Mouse (Mus musculus) intestine, postnatal 0 days (tissue): ENCODE data around the gene Pigm. TPM values are rescaled to one million over a fixed set of nuclear protein-coding genes. Genes with fewer than 3 reads are reported as not detected.

ENCODE experiments used
- ATAC-seq: fragments of 200-750 bp; cut with Nextera tagmentation; 2 replicates; pipeline ENCODE4 v1.8.0; 2017; ENCODE audit warnings: mild to moderate bottlenecking, moderate TSS enrichment, moderate library complexity
- H3K27ac ChIP-seq: fragments of 300-500 bp; sonication (generic); 2 replicates; pipeline ENCODE4 v1.5.1; 2014; ENCODE audit warnings: mild to moderate bottlenecking, low read depth, low read length, moderate library complexity
- H3K27me3 ChIP-seq: fragments of 300-500 bp; sonication (generic); replicated peaks from 2 replicates; pipeline ENCODE4 v1.6.1; 2014; ENCODE audit warnings: low read length, mixed read lengths; ENCODE audit not compliant: control insufficient read depth, insufficient read depth
- H3K36me3 ChIP-seq: fragments of 300-500 bp; sonication (generic); 2 replicates; pipeline ENCODE4 v1.6.1; 2014; ENCODE audit warnings: mild to moderate bottlenecking, moderate library complexity; ENCODE audit not compliant: control insufficient read depth, insufficient read depth
- H3K4me1 ChIP-seq: fragments of 300-500 bp; sonication (generic); replicated peaks from 2 replicates; pipeline ENCODE4 v1.6.1; 2014; ENCODE audit warnings: antibody characterized with exemption, low read length, mixed read lengths; ENCODE audit not compliant: control insufficient read depth, insufficient read depth
- H3K4me2 ChIP-seq: fragments of 300-500 bp; sonication (generic); replicated peaks from 2 replicates; pipeline ENCODE4 v1.6.1; 2014; ENCODE audit warnings: low read depth, mild to moderate bottlenecking, moderate library complexity
- H3K4me3 ChIP-seq: fragments of 300-500 bp; sonication (generic); 2 replicates; pipeline ENCODE4 v1.5.1; 2014; ENCODE audit warnings: low read depth, low read length
- H3K9ac ChIP-seq: fragments of 300-500 bp; sonication (generic); 2 replicates; pipeline ENCODE4 v1.6.1; 2014; ENCODE audit warnings: mild to moderate bottlenecking, low read depth, low read length
- H3K9me3 ChIP-seq: fragments of 300-500 bp; sonication (generic); 2 replicates; pipeline ENCODE4 v1.6.1; 2016; ENCODE audit warnings: mixed run types; ENCODE audit not compliant: control insufficient read depth
- CTCF ChIP-seq: sonication (generic); IDR thresholded peaks from 2 replicates; pipeline ENCODE4 v1.5.1; 2016; ENCODE audit warnings: low read depth, mild to moderate bottlenecking, control low read depth, antibody characterized with exemption, moderate library complexity
- WGBS: fragments of 180-500 bp; shearing (Covaris S2); extraction: QIAGEN DNeasy Blood & Tissue Kit; methylation state at CpG from one replicate; pipeline ENCODE4 v1.1.7; 2014; 5-methylcytosine and 5-hydroxymethylcytosine counted together
- polyA plus RNA-seq: library from polyadenylated mRNA; unstranded; fragments of >200 nt; fragmentation: Nextera tagmentation; extraction: Ambion mirVana; gene quantifications from 2 replicates; pipeline ENCODE4 v1.2.1, GENCODE M21; 2015

Pigm gene
- polyA plus RNA-seq, 1 experiment from 2014 or later = 4.3 TPM

DNA sequence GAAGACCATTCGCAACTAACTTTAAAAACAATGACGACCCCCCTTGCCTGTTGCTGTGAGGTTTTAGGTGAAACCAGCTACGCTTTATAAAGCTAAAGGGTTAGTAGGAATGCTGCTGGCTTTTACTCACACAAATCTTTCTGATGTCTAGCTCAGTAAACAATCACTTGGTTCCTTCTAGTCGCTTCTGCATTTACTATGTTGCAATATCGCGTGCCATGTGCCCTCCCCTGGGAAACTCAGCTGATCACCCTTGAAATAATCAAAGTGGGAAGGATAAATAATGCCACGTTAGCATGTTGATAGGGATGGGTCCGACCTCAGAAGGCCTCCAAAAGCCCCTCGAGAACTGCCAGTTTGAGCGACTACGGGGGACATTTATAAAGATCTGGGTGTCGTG, 29.0 kb upstream of the Pigm start:
- WGBS = 81% methylated on average over 12 of the region's 12 CpGs
- H3K27ac ChIP-seq = no peak overlapping the region
- no peak overlapping the region for H3K4me3 ChIP-seq

GRCm38 (mm10) chr1:172349504-172349903, 26.8 kb upstream of the Pigm start:
- Histone ChIP-seq H3K9ac (no peak overlapping the region), H3K27me3 (peaks cover 13% of the 10 kb centered on the region; the same call in 1 of the 2 replicates), H3K4me1 (no peaks in the 10 kb centered on the region), H3K4me2 (no peak overlapping the region), H3K36me3 (no peaks in the 10 kb centered on the region), H3K27ac (no peak overlapping the region), H3K9me3 (no peaks in the 10 kb centered on the region), H3K4me3 (no peak overlapping the region)
- TF ChIP-seq CTCF = no peak
- 76% methylated on average over 5 of the region's 5 CpGs for WGBS
- no peak for ATAC-seq

More for the DNA sequence above, 29.0 kb upstream of the Pigm start:
- no peak for ATAC-seq
- H3K27me3 ChIP-seq = peaks cover 14% of the 10 kb centered on the region; the same call in 1 of the 2 replicates
- no peak overlapping the region for H3K4me2 ChIP-seq
- H3K9me3 ChIP-seq = no peaks in the 10 kb centered on the region
- no peak overlapping the region for H3K9ac ChIP-seq
- no peaks in the 10 kb centered on the region for H3K4me1 ChIP-seq
- no peaks in the 10 kb centered on the region for H3K36me3 ChIP-seq
- TF ChIP-seq CTCF = no peak

DNA sequence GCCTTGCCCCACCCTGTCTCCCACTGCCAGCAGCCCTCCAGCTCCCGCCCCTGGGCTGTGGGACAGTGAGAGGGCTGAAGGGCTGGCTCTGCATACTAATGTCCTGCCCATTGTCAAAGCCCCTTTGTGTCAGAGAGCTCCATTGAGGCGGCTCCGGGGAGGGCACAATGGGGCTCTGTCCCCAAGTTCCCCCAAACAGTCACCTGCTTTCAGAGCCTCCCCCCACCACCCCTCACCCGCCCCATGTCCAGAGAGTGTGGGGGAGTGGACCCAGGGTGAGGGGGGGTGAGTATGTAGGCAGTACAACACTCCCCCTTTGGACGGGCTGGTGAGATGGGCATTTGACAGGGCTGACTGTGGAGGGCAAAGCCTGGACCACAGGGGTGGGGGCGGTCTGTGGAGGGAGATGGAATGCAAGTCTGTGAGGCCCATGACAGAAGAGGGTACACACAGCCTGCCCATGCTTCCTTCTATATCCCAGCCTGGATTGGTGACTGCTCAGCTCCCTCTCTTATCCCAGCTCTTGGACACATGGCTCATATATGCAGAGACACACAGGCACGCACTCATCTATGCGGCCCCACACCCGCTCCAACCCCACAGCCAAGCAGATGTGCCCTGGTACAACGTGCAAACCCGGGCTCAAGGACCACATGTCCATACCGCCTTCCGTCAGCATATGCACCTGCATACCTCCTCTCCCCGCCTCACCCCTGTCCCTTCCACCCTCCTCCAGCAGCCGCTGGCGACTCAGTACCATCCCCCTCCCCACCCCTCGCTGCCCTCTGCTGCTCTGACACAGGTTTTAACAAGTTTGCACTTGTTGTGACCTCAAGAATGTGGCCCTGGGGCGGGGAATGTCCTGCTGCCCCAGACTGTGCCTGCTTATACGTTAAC, 26.2 kb upstream of the Pigm start:
- TF ChIP-seq CTCF = no peak
- peaks cover 13% of the 10 kb centered on the region; the same call in 1 of the 2 replicates for H3K27me3 ChIP-seq
- H3K4me2 ChIP-seq = no peak overlapping the region
- WGBS = 23% methylated on average over 19 of the region's 19 CpGs
- H3K4me1 ChIP-seq = no peaks in the 10 kb centered on the region
- ATAC-seq = no peak; the same call in 1 of the 2 replicates
- no peak overlapping the region for H3K4me3 ChIP-seq
- no peak overlapping the region for H3K9ac ChIP-seq
- no peak overlapping the region for H3K27ac ChIP-seq
- no peaks in the 10 kb centered on the region for H3K9me3 ChIP-seq
- no peaks in the 10 kb centered on the region for H3K36me3 ChIP-seq

- H3K27ac ChIP-seq = no peak overlapping the region
- no peak overlapping the region for H3K9ac ChIP-seq
- H3K9me3 ChIP-seq = no peaks in the 10 kb centered on the region
- H3K4me1 ChIP-seq = no peaks in the 10 kb centered on the region
- 70% methylated on average over 6 of the region's 6 CpGs for WGBS
- no peak overlapping the region for H3K4me2 ChIP-seq
- H3K36me3 ChIP-seq = no peaks in the 10 kb centered on the region
- no peak for TF ChIP-seq CTCF
- no peak overlapping the region for H3K4me3 ChIP-seq
- ATAC-seq = no peak
- H3K27me3 ChIP-seq = peaks cover 13% of the 10 kb centered on the region; the same call in 1 of the 2 replicates
Observed at GRCm38 (mm10) chr1:172352001-172352400, 24.3 kb upstream of the Pigm start.

- H3K27ac ChIP-seq = no peak overlapping the region
- TF ChIP-seq CTCF = no peak
Observed at GRCm38 (mm10) chr1:172352453-172352852, 23.9 kb upstream of the Pigm start.

DNA sequence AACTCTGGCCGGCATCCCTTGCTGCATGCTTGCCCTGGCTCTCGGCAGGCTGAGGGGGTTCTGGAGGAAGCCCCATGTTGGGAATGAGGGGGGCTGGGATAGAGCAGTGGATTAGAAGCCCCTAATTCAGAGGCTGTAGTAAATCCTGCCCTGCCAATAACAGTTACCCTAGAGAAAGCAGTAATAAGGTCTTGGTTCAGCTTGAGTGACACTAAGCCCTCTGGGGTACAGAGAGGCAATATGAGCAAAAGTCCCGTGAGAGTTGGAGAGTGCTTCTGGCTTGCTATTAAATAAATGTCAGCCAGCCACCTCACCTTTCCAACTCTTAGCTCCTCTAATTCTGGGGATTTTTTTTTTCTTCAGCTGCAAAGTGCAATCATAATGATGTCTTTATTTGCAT, 21.0 kb upstream of the Pigm start:
- no peaks in the 10 kb centered on the region for H3K9me3 ChIP-seq
- ATAC-seq = no peak
- no peak for TF ChIP-seq CTCF
- H3K36me3 ChIP-seq = no peaks in the 10 kb centered on the region
- H3K27ac ChIP-seq = no peak overlapping the region
- 0 out of 2 replicates have a peak, but pooled peaks cover 17% of the 10 kb centered on the region for H3K27me3 ChIP-seq
- 24% methylated on average over 3 of the region's 3 CpGs for WGBS
- H3K9ac ChIP-seq = no peak overlapping the region
- H3K4me2 ChIP-seq = no peak overlapping the region
- H3K4me1 ChIP-seq = no peaks in the 10 kb centered on the region
- no peak overlapping the region for H3K4me3 ChIP-seq

More at GRCm38 (mm10) chr1:172352453-172352852, 23.9 kb upstream of the Pigm start:
- no peak overlapping the region for H3K4me3 ChIP-seq
- no peak for ATAC-seq
- no peaks in the 10 kb centered on the region for H3K36me3 ChIP-seq
- H3K27me3 ChIP-seq = 0 out of 2 replicates have a peak, but pooled peaks cover 17% of the 10 kb centered on the region
- H3K4me2 ChIP-seq = no peak overlapping the region
- H3K9ac ChIP-seq = no peak overlapping the region
- H3K4me1 ChIP-seq = no peaks in the 10 kb centered on the region
- WGBS = 83% methylated on average over 3 of the region's 3 CpGs
- no peaks in the 10 kb centered on the region for H3K9me3 ChIP-seq
